Mouse (Mus musculus) liver, embryonic 16.5 days (tissue): ENCODE measurements around the gene Spag9. TPM values are rescaled to one million over a fixed set of nuclear protein-coding genes. Genes with fewer than 3 reads are reported as not detected.

ENCODE experiments used
- ATAC-seq: fragments of 200-750 bp; cut with Nextera tagmentation; 2 replicates; pipeline ENCODE4 v1.8.0; 2017; ENCODE audit warnings: low read depth, mild to moderate bottlenecking, moderate number of reproducible peaks, moderate library complexity
- H3K27ac ChIP-seq: fragments of 300-500 bp; sonication (generic); 2 replicates; pipeline ENCODE4 v1.5.1; 2014; ENCODE audit warnings: mild to moderate bottlenecking, low read length
- H3K27me3 ChIP-seq: fragments of 300-500 bp; sonication (generic); 2 replicates; pipeline ENCODE4 v1.6.1; 2014; ENCODE audit warnings: low read depth, low read length, mixed read lengths; ENCODE audit not compliant: control insufficient read depth, insufficient read depth
- H3K36me3 ChIP-seq: fragments of 300-500 bp; sonication (generic); 2 replicates; pipeline ENCODE4 v1.6.1; 2014; ENCODE audit warnings: mild to moderate bottlenecking; ENCODE audit not compliant: control insufficient read depth, insufficient read depth
- H3K4me1 ChIP-seq: fragments of 300-500 bp; sonication (generic); 2 replicates; pipeline ENCODE4 v1.6.1; 2014; ENCODE audit warnings: low read depth, low read length, mixed read lengths; ENCODE audit not compliant: control insufficient read depth
- H3K4me2 ChIP-seq: fragments of 300-500 bp; sonication (generic); 2 replicates; pipeline ENCODE4 v1.6.1; 2014; ENCODE audit warnings: low read depth, low read length, mixed read lengths
- H3K4me3 ChIP-seq: fragments of 300-500 bp; sonication (generic); 2 replicates; pipeline ENCODE4 v1.5.1; 2014; ENCODE audit warnings: low read depth, mild to moderate bottlenecking, low read length
- H3K9ac ChIP-seq: fragments of 300-500 bp; sonication (generic); 2 replicates; pipeline ENCODE4 v1.6.1; 2014; ENCODE audit warnings: low read depth, low read length
- H3K9me3 ChIP-seq: fragments of 300-500 bp; sonication (generic); replicated peaks from 2 replicates; pipeline ENCODE4 v1.6.1; 2016; ENCODE audit warnings: low read length; ENCODE audit not compliant: control insufficient read depth
- WGBS: fragments of 180-500 bp; shearing (Covaris S2); extraction: QIAGEN DNeasy Blood & Tissue Kit; methylation state at CpG from one replicate; pipeline ENCODE4 v1.1.7; 2014; ENCODE audit not compliant: insufficient replicate concordance; 5-methylcytosine and 5-hydroxymethylcytosine counted together
- polyA plus RNA-seq: library from polyadenylated mRNA; unstranded; fragments of >200 nt; fragmentation: Nextera tagmentation; extraction: Ambion mirVana; gene quantifications from 2 replicates; pipeline ENCODE4 v1.2.1, GENCODE M21; 2015

Spag9 gene
- polyA plus RNA-seq, 1 experiment from 2014 or later = 10.5 TPM

GRCm38 (mm10) chr11:94116655-94117054 lies 120.8 kb downstream of the Spag9 start:
- H3K9me3 ChIP-seq = no peaks in the 10 kb centered on the region
- H3K4me1 ChIP-seq = peaks cover 4% of the 10 kb centered on the region
- H3K27me3 ChIP-seq = no peaks in the 10 kb centered on the region
- WGBS = 86% methylated on average over 7 of the region's 7 CpGs
- H3K4me2 ChIP-seq = no peak overlapping the region
- no peak overlapping the region for H3K9ac ChIP-seq
- H3K36me3 ChIP-seq = peaks cover 7% of the 10 kb centered on the region; the same call in 1 of the 2 replicates
- no peak overlapping the region for H3K4me3 ChIP-seq
- no peak overlapping the region for H3K27ac ChIP-seq
- no peak for ATAC-seq

- H3K9ac ChIP-seq = no peak overlapping the region
- no peaks in the 10 kb centered on the region for H3K9me3 ChIP-seq
- H3K36me3 ChIP-seq = peaks cover 7% of the 10 kb centered on the region
- H3K27ac ChIP-seq = no peak overlapping the region
- 67% methylated on average over 6 of the region's 6 CpGs for WGBS
- no peaks in the 10 kb centered on the region for H3K27me3 ChIP-seq
- peaks cover 4% of the 10 kb centered on the region for H3K4me1 ChIP-seq
- no peak for ATAC-seq
- H3K4me2 ChIP-seq = no peak overlapping the region
- no peak overlapping the region for H3K4me3 ChIP-seq
Measured at GRCm38 (mm10) chr11:94117836-94118235, 121.9 kb downstream of the Spag9 start.

- ATAC-seq = no peak
- peaks cover 10% of the 10 kb centered on the region for H3K36me3 ChIP-seq
- H3K9ac ChIP-seq = no peak overlapping the region
- no peaks in the 10 kb centered on the region for H3K27me3 ChIP-seq
- no peak overlapping the region for H3K27ac ChIP-seq
- H3K9me3 ChIP-seq = no peaks in the 10 kb centered on the region
- H3K4me3 ChIP-seq = no peak overlapping the region
- H3K4me1 ChIP-seq = peaks cover 4% of the 10 kb centered on the region
- no peak overlapping the region for H3K4me2 ChIP-seq
Measured at GRCm38 (mm10) chr11:94118612-94119011, 122.7 kb downstream of the Spag9 start.

GRCm38 (mm10) chr11:94120690-94121089 lies 124.8 kb downstream of the Spag9 start:
- H3K27me3 ChIP-seq = no peaks in the 10 kb centered on the region
- H3K9ac ChIP-seq = no peak overlapping the region
- H3K36me3 ChIP-seq = peaks cover 8% of the 10 kb centered on the region
- 72% methylated on average over 3 of the region's 3 CpGs for WGBS
- no peak overlapping the region for H3K4me2 ChIP-seq
- no peak for ATAC-seq
- H3K4me1 ChIP-seq = no peaks in the 10 kb centered on the region
- H3K4me3 ChIP-seq = no peak overlapping the region
- H3K27ac ChIP-seq = no peak overlapping the region
- H3K9me3 ChIP-seq = no peaks in the 10 kb centered on the region

- Histone ChIP-seq H3K36me3 (peaks cover 8% of the 10 kb centered on the region), H3K9me3 (no peaks in the 10 kb centered on the region), H3K9ac (no peak overlapping the region), H3K4me3 (no peak overlapping the region), H3K4me1 (no peaks in the 10 kb centered on the region), H3K27me3 (no peaks in the 10 kb centered on the region), H3K27ac (no peak overlapping the region), H3K4me2 (no peak overlapping the region)
- no peak for ATAC-seq
- 79% methylated on average over 10 of the region's 10 CpGs for WGBS
Measured at GRCm38 (mm10) chr11:94121501-94121900, 125.6 kb downstream of the Spag9 start.

- Histone ChIP-seq H3K27ac (no peak overlapping the region), H3K4me3 (no peak overlapping the region), H3K9ac (no peak overlapping the region), H3K36me3 (peaks cover 3% of the 10 kb centered on the region; the same call in 1 of the 2 replicates), H3K9me3 (no peaks in the 10 kb centered on the region), H3K27me3 (no peaks in the 10 kb centered on the region), H3K4me1 (no peaks in the 10 kb centered on the region), H3K4me2 (no peak overlapping the region)
- WGBS = 80% methylated on average over 9 of the region's 9 CpGs
- no peak for ATAC-seq
Measured at GRCm38 (mm10) chr11:94122341-94123030, 126.6 kb downstream of the Spag9 start.

- 84% methylated on average over 9 of the region's 9 CpGs for WGBS
- ATAC-seq = no peak
- Histone ChIP-seq H3K9ac (no peak overlapping the region), H3K4me3 (no peak overlapping the region), H3K36me3 (peaks cover 3% of the 10 kb centered on the region; the same call in 1 of the 2 replicates), H3K4me1 (no peaks in the 10 kb centered on the region), H3K27ac (no peak overlapping the region), H3K9me3 (no peaks in the 10 kb centered on the region), H3K27me3 (no peaks in the 10 kb centered on the region), H3K4me2 (no peak overlapping the region)
Measured at GRCm38 (mm10) chr11:94126701-94127100, 130.8 kb downstream of the Spag9 start.

GRCm38 (mm10) chr11:94127966-94128365 lies 132.1 kb downstream of the Spag9 start:
- Histone ChIP-seq H3K9me3 (no peaks in the 10 kb centered on the region), H3K4me1 (no peaks in the 10 kb centered on the region), H3K27ac (no peak overlapping the region), H3K4me2 (no peak overlapping the region), H3K36me3 (0 out of 2 replicates have a peak, but pooled peaks cover 2% of the 10 kb centered on the region), H3K9ac (no peak overlapping the region), H3K4me3 (no peak overlapping the region), H3K27me3 (no peaks in the 10 kb centered on the region)
- ATAC-seq = no peak
- WGBS = 26% methylated on average over 5 of the region's 5 CpGs

- no peak for ATAC-seq
- Histone ChIP-seq H3K4me2 (no peak overlapping the region), H3K27me3 (no peaks in the 10 kb centered on the region), H3K9ac (no peak overlapping the region), H3K9me3 (no peaks in the 10 kb centered on the region), H3K4me1 (no peaks in the 10 kb centered on the region), H3K4me3 (no peak overlapping the region), H3K27ac (no peak overlapping the region), H3K36me3 (no peaks in the 10 kb centered on the region)
- WGBS = 80% methylated on average over 8 of the region's 8 CpGs
Measured at GRCm38 (mm10) chr11:94128506-94128905, 132.6 kb downstream of the Spag9 start.
